Mouse (Mus musculus) kidney, postnatal 0 days (tissue): ENCODE results near the gene Mnat1. TPM values are rescaled to one million over a fixed set of nuclear protein-coding genes. Genes with fewer than 3 reads are reported as not detected.

Experiments used
- ATAC-seq: fragments of 200-750 bp; cut with Nextera tagmentation; replicated peaks from 2 replicates; pipeline ENCODE4 v1.8.0; 2017; ENCODE audit warnings: low read depth, moderate number of reproducible peaks, moderate TSS enrichment, moderate library complexity; ENCODE audit not compliant: low FRiP score
- DNase-seq: peaks from one replicate; pipeline ENCODE4 v3.0.0-alpha.2; 2016; ENCODE audit warnings: low spot score
- H3K27ac ChIP-seq: fragments of 300-500 bp; sonication (generic); 2 replicates; pipeline ENCODE4 v1.5.1; 2014; ENCODE audit warnings: mild to moderate bottlenecking
- H3K27me3 ChIP-seq: fragments of 300-500 bp; sonication (generic); 2 replicates; pipeline ENCODE4 v1.6.1; 2014; ENCODE audit warnings: low read length, mixed read lengths; ENCODE audit not compliant: insufficient read depth
- H3K36me3 ChIP-seq: fragments of 300-500 bp; sonication (generic); 2 replicates; pipeline ENCODE4 v1.6.1; 2014; ENCODE audit warnings: low read length, mixed read lengths; ENCODE audit not compliant: insufficient read depth
- H3K4me1 ChIP-seq: fragments of 300-500 bp; sonication (generic); replicated peaks from 2 replicates; pipeline ENCODE4 v1.6.1; 2014; ENCODE audit warnings: antibody characterized with exemption, low read length, mixed read lengths; ENCODE audit not compliant: insufficient read depth
- H3K4me2 ChIP-seq: fragments of 300-500 bp; sonication (generic); 2 replicates; pipeline ENCODE4 v1.6.1; 2014; ENCODE audit warnings: mild to moderate bottlenecking, low read length, moderate library complexity, mixed read lengths
- H3K4me3 ChIP-seq: fragments of 300-500 bp; sonication (generic); replicated peaks from 2 replicates; pipeline ENCODE4 v1.5.1; 2014; ENCODE audit warnings: low read depth, low read length
- H3K9ac ChIP-seq: fragments of 300-500 bp; sonication (generic); 2 replicates; pipeline ENCODE4 v1.6.1; 2014; ENCODE audit warnings: low read depth, low read length
- H3K9me3 ChIP-seq: fragments of 300-500 bp; sonication (generic); replicated peaks from 2 replicates; pipeline ENCODE4 v1.6.1; 2016; ENCODE audit warnings: low read length, inconsistent platforms, mixed read lengths
- CTCF ChIP-seq: IDR thresholded peaks from 2 replicates; pipeline ENCODE4 v1.5.1; 2016; ENCODE audit warnings: antibody characterized with exemption, low read depth, mild to moderate bottlenecking, moderate library complexity
- WGBS: fragments of 180-500 bp; shearing (Covaris S2); extraction: QIAGEN DNeasy Blood & Tissue Kit; methylation state at CpG from one replicate; pipeline ENCODE4 v1.1.7; 2014; 5-methylcytosine and 5-hydroxymethylcytosine counted together
- polyA plus RNA-seq: library from polyadenylated mRNA; unstranded; fragments of >200 nt; fragmentation: Nextera tagmentation; extraction: Ambion mirVana; gene quantifications from 2 replicates; pipeline ENCODE4 v1.2.1, GENCODE M21; 2015

Gene Mnat1
- polyA plus RNA-seq, 1 experiment from 2014 or later, result 38.0 TPM

DNA sequence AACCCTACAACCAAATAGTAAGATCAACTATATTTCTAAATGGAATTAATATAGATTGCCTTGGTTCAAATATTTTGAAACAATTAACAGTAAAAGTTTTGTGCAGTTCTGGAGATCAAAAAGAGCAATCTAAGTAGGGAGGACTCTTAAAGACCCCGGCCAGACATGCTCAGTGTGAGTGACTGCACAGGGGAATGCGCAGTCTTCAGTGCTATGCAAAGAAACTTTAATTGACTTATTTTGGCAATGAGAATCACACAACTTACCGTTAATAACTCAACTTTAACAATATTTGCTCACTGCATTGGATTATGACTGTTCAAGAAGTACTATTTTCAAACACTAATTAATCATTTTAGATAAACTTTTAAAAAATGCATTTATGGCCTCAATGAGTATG is 146.0 kb downstream of the Mnat1 start:
- no peak overlapping the region for H3K27ac ChIP-seq
- 0 out of 2 replicates have a peak, but pooled peaks cover 8% of the 10 kb centered on the region for H3K36me3 ChIP-seq
- no peaks in the 10 kb centered on the region for H3K4me1 ChIP-seq
- no peak for ATAC-seq
- no peaks in the 10 kb centered on the region for H3K27me3 ChIP-seq
- H3K4me2 ChIP-seq, result no peak overlapping the region
- H3K9ac ChIP-seq, result no peak overlapping the region
- no peak for DNase-seq
- H3K9me3 ChIP-seq, result no peaks in the 10 kb centered on the region
- 80% methylated on average over 3 of the region's 3 CpGs for WGBS
- H3K4me3 ChIP-seq, result no peak overlapping the region
- no peak for TF ChIP-seq CTCF

- Histone ChIP-seq H3K36me3 (peaks cover 11% of the 10 kb centered on the region; the same call in 1 of the 2 replicates), H3K27ac (no peak overlapping the region), H3K4me3 (no peak overlapping the region), H3K27me3 (no peaks in the 10 kb centered on the region), H3K4me2 (no peak overlapping the region), H3K9ac (no peak overlapping the region), H3K4me1 (no peaks in the 10 kb centered on the region), H3K9me3 (no peaks in the 10 kb centered on the region)
- WGBS, result 60% methylated on average over 4 of the region's 4 CpGs
- DNase-seq (peak; percentile 66), ATAC-seq (no peak)
- no peak for TF ChIP-seq CTCF
Observed at GRCm38 (mm10) chr12:73269933-73270332, 146.4 kb downstream of the Mnat1 start.

- WGBS, result 91% methylated on average over 3 of the region's 3 CpGs
Observed at GRCm38 (mm10) chr12:73274921-73275320, 151.4 kb downstream of the Mnat1 start.

DNA sequence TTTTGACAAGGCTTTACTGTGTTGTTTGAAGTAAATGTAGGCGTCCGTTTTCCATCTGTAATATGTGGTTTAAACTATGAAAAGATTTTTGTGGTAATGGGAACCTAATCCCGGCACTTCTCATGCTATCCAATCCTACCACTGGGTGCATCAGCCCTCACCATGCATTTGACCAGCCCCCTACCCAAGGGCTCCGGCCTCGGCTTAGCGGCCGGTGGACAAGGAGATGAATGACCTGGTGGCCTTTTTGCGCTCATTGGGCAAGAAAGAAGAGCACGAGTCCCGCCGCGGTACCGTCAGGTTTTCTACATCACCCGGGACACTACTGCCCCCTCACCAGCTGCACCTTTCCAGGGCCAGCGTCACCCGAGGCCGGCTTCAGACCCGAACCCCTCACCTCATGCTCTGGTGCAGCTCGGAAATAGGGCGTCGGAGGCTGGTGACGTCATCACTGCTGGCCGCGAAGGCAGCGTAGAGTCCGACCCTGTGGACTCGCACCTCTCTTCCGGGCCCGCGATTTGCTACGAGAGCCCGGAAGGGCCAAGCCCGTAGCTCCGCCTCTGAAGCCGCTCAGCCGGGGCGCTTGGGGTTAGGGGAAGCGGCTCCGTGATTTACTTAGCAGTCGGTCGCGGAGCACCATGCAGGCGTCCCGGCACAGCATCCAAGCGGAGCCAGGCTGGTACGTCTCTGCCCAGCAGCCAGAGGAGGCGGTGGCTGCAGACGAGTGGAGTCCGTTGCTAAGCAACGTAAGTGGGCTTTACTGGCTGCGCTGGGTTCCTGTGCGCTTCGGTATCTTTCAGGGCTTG is 163.0 kb downstream of the Mnat1 start, which contains the start of the genes Trmt5 and Slc38a6:
Gene Trmt5 (minus strand): TSS at position 424 of the 806 bp plus-strand sequence.
Gene Slc38a6 (plus strand): TSS at position 493 of the 806 bp plus-strand sequence.
- Histone ChIP-seq H3K9ac (peak within 1 kb of the TSS; percentile 68), H3K27me3 (no peaks in the 10 kb centered on the region), H3K27ac (peak within 1 kb of the TSS; percentile 82), H3K4me2 (peak within 1 kb of the TSS; percentile 83), H3K9me3 (no peaks in the 10 kb centered on the region), H3K4me1 (peaks cover 8% of the 10 kb centered on the region), H3K36me3 (peaks cover 6% of the 10 kb centered on the region; the same call in 1 of the 2 replicates), H3K4me3 (peak within 1 kb of the TSS; percentile 69)
- peak; percentile 97 for DNase-seq
- TF ChIP-seq CTCF, result no peak
- under 1% methylated on average over 53 of the region's 53 CpGs for WGBS
- ATAC-seq, result peak; percentile 96

More at GRCm38 (mm10) chr12:73274921-73275320, 151.4 kb downstream of the Mnat1 start:
- Histone ChIP-seq H3K36me3 (peaks cover 26% of the 10 kb centered on the region; the same call in 1 of the 2 replicates), H3K27ac (no peak overlapping the region), H3K4me3 (no peak overlapping the region), H3K9me3 (no peaks in the 10 kb centered on the region), H3K9ac (no peak overlapping the region), H3K27me3 (no peaks in the 10 kb centered on the region), H3K4me2 (no peak overlapping the region), H3K4me1 (no peaks in the 10 kb centered on the region)
- no peak for TF ChIP-seq CTCF
- no peak for DNase-seq
- no peak for ATAC-seq

DNA sequence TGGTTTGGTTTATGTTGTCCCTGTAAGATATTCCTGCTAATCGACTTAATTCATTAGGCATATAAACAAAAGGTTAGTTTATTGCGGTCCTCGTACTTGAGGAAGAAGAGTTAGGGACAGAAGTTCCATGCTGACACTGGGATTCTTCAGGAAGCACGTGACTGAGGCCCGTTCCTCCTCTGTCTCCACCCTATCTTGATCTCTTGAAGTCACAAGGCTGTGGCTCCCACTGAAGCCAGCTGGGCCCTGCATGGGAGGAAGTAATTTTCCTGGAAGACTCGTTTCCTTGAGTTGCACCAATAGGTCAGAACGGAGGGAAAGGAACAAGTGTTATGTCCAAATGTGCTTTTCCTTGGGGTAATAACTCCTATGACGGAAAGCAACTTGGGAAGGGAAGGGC is 164.1 kb downstream of the Mnat1 start:
- DNase-seq (peak; percentile 57), ATAC-seq (no peak)
- H3K27ac ChIP-seq, result peak overlapping the region; percentile 82; the same call in 1 of the 2 replicates
- no peak overlapping the region for H3K9ac ChIP-seq
- 49% methylated on average over 8 of the region's 8 CpGs for WGBS
- no peaks in the 10 kb centered on the region for H3K27me3 ChIP-seq
- H3K36me3 ChIP-seq, result peaks cover 6% of the 10 kb centered on the region; the same call in 1 of the 2 replicates
- TF ChIP-seq CTCF, result no peak
- no peak overlapping the region for H3K4me3 ChIP-seq
- peaks cover 8% of the 10 kb centered on the region for H3K4me1 ChIP-seq
- H3K9me3 ChIP-seq, result no peaks in the 10 kb centered on the region
- H3K4me2 ChIP-seq, result peak overlapping the region; percentile 83; the same call in 1 of the 2 replicates

- no peak overlapping the region for H3K27ac ChIP-seq
- DNase-seq (no peak), ATAC-seq (no peak)
- no peaks in the 10 kb centered on the region for H3K27me3 ChIP-seq
- H3K36me3 ChIP-seq, result peaks cover 6% of the 10 kb centered on the region; the same call in 1 of the 2 replicates
- TF ChIP-seq CTCF, result no peak
- H3K4me3 ChIP-seq, result no peak overlapping the region
- H3K9me3 ChIP-seq, result no peaks in the 10 kb centered on the region
- WGBS, result 95% methylated on average over 3 of the region's 3 CpGs
- no peak overlapping the region for H3K9ac ChIP-seq
- H3K4me2 ChIP-seq, result no peak overlapping the region
- H3K4me1 ChIP-seq, result peaks cover 8% of the 10 kb centered on the region
Observed at GRCm38 (mm10) chr12:73288626-73289025, 165.1 kb downstream of the Mnat1 start.
